Mouse (Mus musculus) large intestine, adult 2 months (tissue): ENCODE results near the gene Dalrd3. TPM values are rescaled to one million over a fixed set of nuclear protein-coding genes. Genes with fewer than 3 reads are reported as not detected.

Source experiments
- DNase-seq: peaks from one replicate; pipeline ENCODE4 v3.0.0-alpha.2; 2012; ENCODE audit warnings: low read depth, low spot score
- WGBS: fragments of 180-500 bp; shearing (Covaris S2); methylation state at CpG from one replicate; pipeline ENCODE4 v1.1.7; 2018; 5-methylcytosine and 5-hydroxymethylcytosine counted together
- polyA plus RNA-seq: library from polyadenylated mRNA; depleted of rRNA; stranded (reverse); fragments of >200 nt; gene quantifications from 2 replicates; pipeline ENCODE4 v1.2.3, GENCODE M21; 2012

Dalrd3 gene
- polyA plus RNA-seq, 1 experiment: 146 TPM

DNA sequence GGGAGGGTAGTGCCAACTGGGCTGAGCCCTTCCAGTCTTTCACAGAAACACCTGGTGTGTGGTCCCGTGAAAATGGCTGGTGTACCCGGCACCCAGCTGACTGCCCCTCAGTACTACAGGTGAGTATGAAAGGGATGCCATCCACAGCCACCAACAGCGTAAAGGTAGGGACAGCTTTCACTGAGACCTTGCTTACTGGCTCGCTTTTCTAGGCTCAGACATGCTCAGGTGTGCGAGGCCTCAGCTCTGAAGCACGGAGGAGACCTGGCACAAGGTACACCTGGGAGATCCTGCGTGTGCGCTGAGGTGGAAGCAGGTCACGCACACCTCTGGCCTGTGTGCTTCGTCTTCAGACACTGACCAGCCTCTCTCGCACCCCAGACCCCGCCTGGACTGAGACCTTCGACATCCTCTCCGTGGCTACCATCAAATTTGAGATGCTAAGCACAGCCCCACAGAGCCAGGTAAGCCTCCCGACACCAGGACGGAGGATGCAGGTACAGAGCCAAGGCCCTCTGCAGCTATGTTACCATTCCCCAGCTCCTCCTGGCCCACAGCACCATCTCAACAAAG, 1.8 kb downstream of the Dalrd3 start:
- WGBS: 94% methylated on average over 16 of the region's 16 CpGs
- no peak for DNase-seq

- no peak for DNase-seq
- 71% methylated on average over 10 of the region's 10 CpGs for WGBS
These were observed 2.6 kb downstream of the Dalrd3 start for GRCm38 (mm10) chr9:108572321-108572720.

- no peak for DNase-seq
- WGBS: 71% methylated on average over 26 of the region's 26 CpGs
These were observed 4.3 kb downstream of the Dalrd3 start for GRCm38 (mm10) chr9:108573774-108574690.

- 86% methylated on average over 12 of the region's 12 CpGs for WGBS
- DNase-seq: no peak
These were observed 5.2 kb downstream of the Dalrd3 start for GRCm38 (mm10) chr9:108574921-108575320.

GRCm38 (mm10) chr9:108575321-108576297, 5.9 kb downstream of the Dalrd3 start:
- 89% methylated on average over 37 of the region's 37 CpGs for WGBS

DNA sequence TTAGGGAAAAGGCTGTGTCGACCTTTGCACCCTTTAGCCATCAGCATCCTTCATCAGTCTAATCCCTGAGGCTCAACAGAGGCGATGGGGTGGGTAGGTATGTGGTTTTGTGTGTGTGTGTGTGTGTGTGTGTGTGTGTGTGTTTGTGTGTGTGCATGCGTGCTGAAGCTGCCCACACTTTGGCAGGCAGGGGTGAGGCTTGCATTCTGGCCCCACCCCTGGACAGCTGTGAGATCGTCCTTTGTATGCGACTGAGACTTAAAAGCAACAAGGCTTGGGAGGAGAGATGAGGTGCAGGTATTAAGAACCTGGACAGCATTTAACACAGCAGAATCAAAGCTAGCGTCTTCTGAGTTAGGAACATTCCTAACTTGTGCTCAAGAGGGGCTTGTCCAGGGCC, 7.3 kb downstream of the Dalrd3 start:
- 49% methylated on average over 6 of the region's 6 CpGs for WGBS
- DNase-seq: no peak

More at GRCm38 (mm10) chr9:108575321-108576297, 5.9 kb downstream of the Dalrd3 start:
- DNase-seq: no peak

GRCm38 (mm10) chr9:108577934-108578544, 8.4 kb downstream of the Dalrd3 start:
- no peak for DNase-seq

GRCm38 (mm10) chr9:108578545-108579343, 9.1 kb downstream of the Dalrd3 start, which contains the start of gene Wdr6:
Gene Wdr6 (minus strand): TSS chr9:108578739.
- 3% methylated on average over 51 of the region's 51 CpGs for WGBS
- DNase-seq: no peak

More at GRCm38 (mm10) chr9:108577934-108578544, 8.4 kb downstream of the Dalrd3 start:
- under 1% methylated on average over 24 of the region's 24 CpGs for WGBS

- WGBS: 34% methylated on average over 5 of the region's 5 CpGs
These were observed 9.6 kb downstream of the Dalrd3 start for GRCm38 (mm10) chr9:108579344-108579690.

DNA sequence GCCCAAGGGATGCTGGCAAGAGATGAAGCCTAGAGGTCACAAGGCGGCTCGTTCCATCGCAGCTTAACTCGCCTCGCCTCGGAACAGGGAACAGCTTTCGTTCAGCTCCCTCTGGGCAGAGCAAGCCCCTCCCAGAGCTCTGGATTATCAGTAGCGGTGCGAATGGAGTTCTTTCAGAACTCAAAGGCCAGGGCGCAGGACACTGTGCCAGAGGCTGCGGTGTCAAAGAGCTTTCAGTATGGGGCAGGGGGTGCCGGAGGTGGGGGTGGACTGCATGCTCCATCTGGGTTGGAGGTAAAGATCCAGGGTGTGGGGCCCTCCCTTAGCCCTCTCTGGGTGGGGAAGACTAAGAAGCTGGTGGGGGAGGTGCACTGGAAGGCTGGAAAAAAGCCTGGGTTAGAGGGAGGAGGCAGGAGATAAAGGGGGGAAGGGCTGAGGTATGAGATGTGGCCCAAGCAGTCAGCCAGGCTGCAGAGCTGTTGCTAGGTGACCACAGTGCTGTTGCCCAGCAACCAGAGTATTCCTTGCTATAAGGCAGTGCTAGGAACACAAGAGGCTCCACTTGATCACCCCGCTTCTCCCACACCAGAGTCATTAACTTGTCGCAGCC, 18.0 kb downstream of the Dalrd3 start:
- 47% methylated on average over 14 of the region's 14 CpGs for WGBS
- DNase-seq: no peak

More at GRCm38 (mm10) chr9:108579344-108579690, 9.6 kb downstream of the Dalrd3 start:
- DNase-seq: no peak

DNA sequence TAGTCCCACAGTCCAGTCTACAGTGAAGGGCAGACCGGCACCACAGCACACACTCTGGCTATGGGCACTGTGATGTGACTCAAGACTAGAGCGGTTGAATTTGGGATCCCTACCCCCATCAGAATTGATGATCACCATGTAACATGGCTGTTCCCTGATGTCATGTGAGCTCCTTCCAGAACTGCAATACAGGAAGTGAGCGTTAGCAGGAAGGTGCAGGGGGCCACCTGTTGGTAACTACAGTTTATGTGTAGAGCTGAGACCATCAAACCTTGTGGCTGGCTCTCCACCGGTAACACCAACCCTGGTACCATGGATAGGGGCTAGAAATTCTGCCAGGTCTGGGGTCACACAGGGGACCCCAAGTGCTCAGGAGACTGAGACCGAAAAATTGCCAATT, 19.5 kb downstream of the Dalrd3 start:
- 71% methylated on average over 5 of the region's 5 CpGs for WGBS
- DNase-seq: no peak

DNA sequence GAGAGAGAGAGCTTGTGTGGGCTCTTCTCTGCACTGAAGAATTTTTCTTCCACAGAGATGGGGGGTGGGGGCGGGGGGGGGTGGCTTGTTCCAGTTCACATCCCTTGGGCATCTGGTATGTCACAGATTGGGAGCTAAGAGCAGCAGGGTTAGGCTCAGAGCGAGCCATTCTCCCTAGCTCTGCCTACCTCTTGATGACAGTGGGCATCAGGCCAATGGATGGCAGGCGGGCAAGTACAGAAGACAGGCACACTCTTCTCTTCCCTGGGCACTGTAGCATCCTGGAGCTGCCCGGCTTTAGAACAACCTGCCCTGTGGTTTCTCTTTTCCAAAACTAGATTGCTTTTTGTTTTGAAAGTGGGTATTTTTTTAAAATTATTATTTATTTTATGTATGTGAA, 21.8 kb downstream of the Dalrd3 start:
- WGBS: 75% methylated on average over 4 of the region's 4 CpGs
- DNase-seq: no peak

DNA sequence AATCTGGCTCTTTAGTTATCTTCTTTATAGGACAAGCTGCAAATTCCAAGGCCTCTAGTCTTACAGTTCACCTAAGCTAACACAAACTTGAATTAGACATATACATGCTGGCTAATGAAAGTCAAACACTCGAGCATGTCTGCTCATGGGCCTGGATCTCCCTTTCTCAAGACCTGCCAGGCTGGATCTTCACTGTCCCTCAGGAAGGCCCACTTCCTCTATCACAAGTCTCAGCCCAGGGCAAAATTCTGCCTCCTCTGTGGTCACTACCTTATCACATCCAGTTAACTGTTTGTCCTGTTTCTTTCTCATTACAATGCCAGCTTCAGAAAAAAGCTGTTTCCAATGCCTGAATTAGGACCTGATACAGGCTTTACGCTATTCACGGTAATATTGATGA, 24.7 kb downstream of the Dalrd3 start:
- no peak for DNase-seq
- 80% methylated on average over 3 of the region's 3 CpGs for WGBS

DNA sequence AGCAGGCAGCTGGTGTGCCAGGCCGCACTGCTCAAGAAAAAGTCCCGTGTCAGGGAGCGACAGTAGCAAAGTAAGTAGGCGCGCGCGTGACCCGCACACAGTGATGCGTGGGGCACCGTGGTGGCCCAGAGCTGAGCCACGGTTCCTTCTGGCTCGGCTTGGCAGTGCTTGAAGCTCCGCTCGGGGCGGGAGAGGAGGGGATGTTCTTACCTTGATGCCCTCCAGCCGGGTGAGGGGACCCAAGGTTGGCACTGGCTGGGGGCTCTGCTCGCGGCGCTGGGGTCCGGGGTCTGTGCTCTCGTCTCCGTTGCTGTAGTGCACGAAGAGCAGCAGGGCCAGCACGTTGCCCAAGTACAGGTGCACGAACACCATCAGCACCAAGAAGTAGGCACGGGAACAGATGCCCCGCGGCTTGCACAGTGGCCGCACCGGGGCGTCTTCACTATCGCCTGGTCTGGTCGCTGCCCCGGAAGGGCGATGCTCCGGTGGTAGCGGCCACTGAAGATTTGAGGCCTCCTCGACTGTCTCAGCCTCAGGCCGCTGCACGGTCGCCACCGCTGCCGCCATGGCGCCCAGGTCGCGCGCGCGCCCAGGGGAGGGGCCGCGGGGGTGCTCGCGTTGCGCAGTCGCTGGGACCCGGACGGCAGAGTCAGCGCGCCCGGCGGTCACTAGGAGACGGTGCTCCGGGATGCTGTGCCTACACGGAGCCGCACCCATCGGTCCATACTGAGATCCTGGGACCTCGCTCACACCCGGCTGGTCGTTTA, 27.5 kb downstream of the Dalrd3 start, which contains the start of gene P4htm:
Gene P4htm, minus strand, starts transcription at position 670 of the 767 bp plus-strand sequence.
- 6% methylated on average over 69 of the region's 69 CpGs for WGBS
- no peak for DNase-seq

GRCm38 (mm10) chr9:108599021-108599566, 29.4 kb downstream of the Dalrd3 start:
- 72% methylated on average over 4 of the region's 4 CpGs for WGBS
- DNase-seq: no peak

DNA sequence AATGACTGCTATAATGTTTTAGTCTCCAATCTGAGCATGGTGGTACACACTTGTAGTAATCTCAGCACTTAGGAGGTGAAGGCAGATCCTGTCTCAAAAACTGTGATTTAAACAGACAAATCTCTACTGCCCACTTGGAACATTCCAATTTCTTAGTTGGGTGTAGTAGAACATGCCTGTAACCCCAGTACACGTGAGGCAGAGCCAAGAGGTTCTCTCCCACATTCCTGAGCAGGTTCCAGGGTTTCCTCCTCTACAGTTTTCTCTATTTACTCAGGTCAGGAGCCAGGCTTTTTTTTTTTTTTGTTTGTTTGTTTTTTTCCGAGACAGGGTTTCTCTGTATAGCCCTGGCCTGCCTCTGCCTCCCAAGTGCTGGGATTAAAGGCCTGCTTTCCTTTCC, 30.3 kb downstream of the Dalrd3 start:
- DNase-seq: no peak
- 12% methylated on average over 2 of the region's 2 CpGs for WGBS

DNA sequence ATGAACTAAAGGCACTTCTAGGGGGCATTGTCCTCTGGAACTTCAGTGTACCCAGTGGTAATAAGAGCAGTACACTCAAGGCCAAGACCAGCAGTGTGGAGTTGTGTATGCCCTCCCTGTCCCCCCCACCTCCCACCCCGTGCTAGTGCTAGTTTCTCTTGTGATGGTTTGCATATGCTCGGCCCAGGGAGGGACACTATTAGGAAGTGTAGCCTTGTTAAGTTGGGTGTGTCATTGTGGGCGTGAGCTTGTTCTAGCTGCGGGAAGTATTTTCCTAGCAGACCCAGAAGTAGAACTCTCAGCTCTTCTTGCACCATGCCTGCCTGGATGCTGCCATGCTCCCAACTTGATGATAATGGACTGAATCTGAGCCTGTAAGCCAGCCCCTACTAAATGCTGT, 32.3 kb downstream of the Dalrd3 start:
- DNase-seq: no peak
- 28% methylated on average over 4 of the region's 4 CpGs for WGBS
